9 mouse cellular contexts compared by ENCODE assay signal in the genomic region with DNA sequence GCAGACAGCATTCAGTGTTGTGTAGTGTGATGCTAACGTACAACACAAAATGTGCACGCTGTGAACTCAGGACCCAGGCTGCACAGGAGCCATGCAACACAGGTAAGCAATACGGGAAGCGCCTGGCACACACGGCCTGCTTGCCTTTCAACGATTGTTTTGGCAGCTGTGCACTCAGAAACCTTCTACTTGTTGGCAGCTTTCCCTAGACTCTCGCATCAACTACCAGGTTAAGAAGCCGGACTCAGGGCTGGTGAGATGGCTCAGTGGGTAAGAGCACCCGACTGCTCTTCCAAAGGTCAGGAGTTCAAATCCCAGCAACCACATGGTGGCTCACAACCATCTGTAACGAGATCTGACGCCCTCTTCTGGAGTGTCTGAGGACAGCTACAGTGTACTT. TPM values are rescaled to one million over a fixed set of nuclear protein-coding genes. Genes with fewer than 3 reads are reported as not detected.
A peak's percentile ranks its signal among the peaks of the same experiment; 100 is the strongest.
DNase-seq lines count a peak whose midpoint lies in the region; TF ChIP-seq lines count a peak whose summit lies in the region.
"Not testable (repeated sequence)": the region's sequence is repeated elsewhere in the genome, so short reads cannot be mapped to it uniquely, and the experiment has no call there.
"Had no signal": no experiment of that assay in that cellular context is flagged by ENCODE, and none has a peak within 500 bp of the region (broad histone marks: within the 10 kb centered on the region; RNA-seq: fewer than 3 reads in every experiment).

No protein-coding gene starts in this region.

- TF ChIP-seq EP300 in heart, adult 2 months (IDR thresholded peaks at IDR 0.05; ENCODE audit: insufficient read depth, low read depth, low read length), result not testable (repeated sequence)

- peak; percentile 29 for DNase-seq in cerebellum, adult 11-12 months
- peak; percentile 44 for DNase-seq in gastrocnemius, adult 18-20 months (ENCODE audit: low spot score)
- DNase-seq in heart, adult 2 months, result peak; percentile 35 to 40
- peak; percentile 92 for DNase-seq in kidney, adult 2 months
- peak; percentile 64 to 80 for DNase-seq in kidney, postnatal 25 days
- peak; percentile 11 to 23 for DNase-seq in lung, adult 18-20 months

- not testable (repeated sequence) for H3K4me3 ChIP-seq in heart, adult 2 months; kidney, adult 2 months (ENCODE audit: insufficient read depth, low read depth, low read length)

- intact Hi-C loops in heart, adult 2 months (cut with DNase I), result not testable (repeated sequence)

- 54% methylated on average over 10 of the region's 11 CpGs for WGBS in heart, adult 2 months
- 42% methylated on average over 11 of the region's 11 CpGs for WGBS in kidney, adult 2 months

- TF ChIP-seq POLR2A in heart, adult 2 months (IDR thresholded peaks at IDR 0.05; ENCODE audit: insufficient read depth, low read depth, low read length); kidney, adult 2 months (IDR thresholded peaks at IDR 0.05; ENCODE audit: low read depth, low read length): not testable (repeated sequence)

- H3K4me1 ChIP-seq in heart, adult 2 months (ENCODE audit: control insufficient read depth, insufficient read depth, low read length); kidney, adult 2 months (ENCODE audit: control insufficient read depth, insufficient read depth, low read length): not testable (repeated sequence)

- H3K27ac ChIP-seq in heart, adult 2 months; kidney, adult 2 months (ENCODE audit: insufficient read depth, low read depth, low read length): not testable (repeated sequence)

- not testable (repeated sequence) for H3K27me3 ChIP-seq in heart, adult 2 months (ENCODE audit: control insufficient read depth, insufficient read depth, low read length); kidney, adult 2 months (replicated peaks; ENCODE audit: control insufficient read depth, insufficient read depth, low read length)

- not testable (repeated sequence) for H3K9ac ChIP-seq in heart, adult 2 months (ENCODE audit: low read depth, low read length)

- H3K79me2 ChIP-seq in heart, adult 2 months (replicated peaks; ENCODE audit: control insufficient read depth, insufficient read depth, low read length), result not testable (repeated sequence)

- H3K36me3 ChIP-seq in heart, adult 2 months (ENCODE audit: control insufficient read depth, insufficient read depth, low read length), result peaks cover 25% of the 10 kb centered on the region
- not testable (repeated sequence) for H3K36me3 ChIP-seq in kidney, adult 2 months (ENCODE audit: control insufficient read depth, insufficient read depth, low read length)

- TF ChIP-seq CTCF in heart, adult 2 months (IDR thresholded peaks at IDR 0.05), result peak; percentile 23; the same call in 1 of the 2 replicates
- TF ChIP-seq CTCF in kidney, adult 2 months (conservative IDR thresholded peaks at IDR 0.05; ENCODE audit: insufficient read depth, insufficient read length, low read depth, low read length), result not testable (repeated sequence)

RNA-seq across cellular contexts. Expression of gene Sdhc, which starts 7.4 kb away (rescaled TPM):
- 100 to 1,000 TPM; 667 to 772 TPM for total RNA-seq in gastrocnemius, adult 18-20 months (2021)
- 1,000 to 10,000 TPM; 1,087 to 1,288 TPM for total RNA-seq in heart, adult 2 months (2021)
- polyA plus RNA-seq in heart, adult 2 months (2012; rRNA removed), result 1,025 and 1,670 TPM in 2 replicates
- polyA plus RNA-seq in kidney, adult 2 months (2012; rRNA removed), result 814 and 951 TPM in 2 replicates

RNA-seq across cellular contexts. Expression of gene Mpz, which starts 7.5 kb away (rescaled TPM):
- 10 to 100 TPM; 28.7 to 29.5 TPM for total RNA-seq in gastrocnemius, adult 18-20 months (2021)
- under 1 TPM in 1 of 2 experiments, not detected in 1; 0.39 TPM for total RNA-seq in heart, adult 2 months (2021)
- 3.2 and 8.0 TPM in 2 replicates for polyA plus RNA-seq in heart, adult 2 months (2012; rRNA removed)
- polyA plus RNA-seq in kidney, adult 2 months (2012; rRNA removed), result 3.5 and 7.7 TPM in 2 replicates
- total RNA-seq: G1E; hematopoietic stem cell, adult 5-6 weeks had no signal
- polyA plus RNA-seq: G1E; heart, embryonic 11.5 days had no signal

RNA-seq across cellular contexts. Expression of gene Cfap126, which starts 29.3 kb away (rescaled TPM):
- total RNA-seq in gastrocnemius, adult 18-20 months (2021), result 1 to 10 TPM; 1.2 to 2.0 TPM
- under 1 TPM; 0.89 to 0.98 TPM for total RNA-seq in heart, adult 2 months (2021)
- polyA plus RNA-seq in heart, adult 2 months (2012; rRNA removed), result 2.1 and 6.3 TPM in 2 replicates
- 15.6 and 16.7 TPM in 2 replicates for polyA plus RNA-seq in kidney, adult 2 months (2012; rRNA removed)

RNA-seq across cellular contexts. Expression of gene Pcp4l1, which starts 53.1 kb away (rescaled TPM):
- total RNA-seq in gastrocnemius, adult 18-20 months (2021), result 100 to 1,000 TPM in 1 of 2 experiments, 10 to 100 TPM in 1; 36.1 to 133 TPM
- total RNA-seq in heart, adult 2 months (2021), result 100 to 1,000 TPM; 255 to 283 TPM
- polyA plus RNA-seq in heart, adult 2 months (2012; rRNA removed), result 165 and 190 TPM in 2 replicates
- 11.2 and 12.8 TPM in 2 replicates for polyA plus RNA-seq in kidney, adult 2 months (2012; rRNA removed)
- polyA plus RNA-seq: G1E had no signal

Comparison
In these comparisons a context has a peak if more than half of its experiments do, and no peak if none do; other contexts are left out.
1. DNase-seq: peak in every context shown above with its lines; median percentile 92 in kidney, adult 2 months; 72 in kidney, postnatal 25 days; 44 in gastrocnemius, adult 18-20 months; 38 in heart, adult 2 months; 29 in cerebellum, adult 11-12 months; 17 in lung, adult 18-20 months.
2. RNA of gene Mpz, which starts 7.5 kb away (total RNA-seq): 28.7 to 29.5 TPM in gastrocnemius, adult 18-20 months; 0.39 TPM in heart, adult 2 months; every median in the first group is over 10 times any median in the second.